In genomic region chr15:78779253-78779652, GRCm38 (mm10) we compare ENCODE assay signal across 8 mouse cellular contexts. TPM values are rescaled to one million over a fixed set of nuclear protein-coding genes. Genes with fewer than 3 reads are reported as not detected.
DNase-seq lines count a peak whose midpoint lies in the region; TF ChIP-seq lines count a peak whose summit lies in the region.
"Had no signal": no experiment of that assay in that cellular context is flagged by ENCODE, and none has a peak within 500 bp of the region (broad histone marks: within the 10 kb centered on the region; RNA-seq: fewer than 3 reads in every experiment).

No protein-coding gene starts in this region.

- peaks cover 60% of the 10 kb centered on the region for H3K4me1 ChIP-seq in E14TG2a.4 (replicated peaks; ENCODE audit: low read depth, low read length)
- H3K4me1 ChIP-seq: embryonic facial prominence, embryonic 15.5 days had no signal

- peak; percentile 23; the same call in 1 of the 2 replicates for TF ChIP-seq CTCF in E14TG2a.4 (conservative IDR thresholded peaks at IDR 0.05; ENCODE audit: low read length)

- H3K27me3 ChIP-seq in E14TG2a.4 (ENCODE audit: insufficient read depth, low read length): no peaks in the 10 kb centered on the region
- H3K27me3 ChIP-seq: embryonic facial prominence, embryonic 15.5 days had no signal

- DNase-seq in kidney, postnatal 10 days: peak; percentile 55
- no peak for DNase-seq in kidney, postnatal 14 days
- DNase-seq in A20 (ENCODE audit: low read depth, low spot score): peak; percentile 40
- DNase-seq in kidney, postnatal 25 days: peak; percentile 38 to 59
- no peak for DNase-seq in urinary bladder, postnatal 36 days (ENCODE audit: low spot score in 2 of 2)
- no peak for DNase-seq in left cerebral cortex, adult 18-20 months (ENCODE audit: low spot score in 2 of 2)

- no peaks in the 10 kb centered on the region for H3K9me3 ChIP-seq in E14TG2a.4 (ENCODE audit: low read length)
- H3K9me3 ChIP-seq: embryonic facial prominence, embryonic 15.5 days had no signal

- peak overlapping the region; percentile 49 for H3K4me3 ChIP-seq in E14TG2a.4 (replicated peaks; ENCODE audit: low read length)
- H3K4me3 ChIP-seq: embryonic facial prominence, embryonic 15.5 days had no signal

- H3K36me3 ChIP-seq in E14TG2a.4 (ENCODE audit: insufficient read depth, low read length): peaks cover 14% of the 10 kb centered on the region
- H3K36me3 ChIP-seq: embryonic facial prominence, embryonic 15.5 days had no signal

RNA-seq across cellular contexts. Expression of gene Mfng, which starts 6.0 kb away (rescaled TPM):
- total RNA-seq in left cerebral cortex, adult 18-20 months (2021): 1 to 10 TPM; 3.8 to 4.2 TPM

RNA-seq across cellular contexts. Expression of gene Card10, which starts 23.6 kb away (rescaled TPM):
- 1 to 10 TPM; 4.8 to 4.9 TPM for total RNA-seq in left cerebral cortex, adult 18-20 months (2021)

Comparison
In these comparisons a context has a peak if more than half of its experiments do, and no peak if none do; other contexts are left out.
1. DNase-seq: peak in kidney, postnatal 10 days (single experiment), A20 (single experiment) and kidney, postnatal 25 days (2 of 2); none in kidney, postnatal 14 days (single experiment), urinary bladder, postnatal 36 days (0 of 2) and left cerebral cortex, adult 18-20 months (0 of 2).